In genomic region chr1:18956975-18957374, GRCm38 (mm10) we compare ENCODE assay signal across 28 mouse cellular contexts.
DNase-seq lines count a peak whose midpoint lies in the region; ATAC-seq lines count a peak whose summit lies in the region.
"Had no signal": no experiment of that assay in that cellular context is flagged by ENCODE, and none has a peak within 500 bp of the region (broad histone marks: within the 10 kb centered on the region; RNA-seq: fewer than 3 reads in every experiment).

No protein-coding gene starts in this region.

- intact Hi-C loops in left cerebral cortex, postnatal 10 days (cut with DNase I), result no loop called here

- ATAC-seq in forebrain, embryonic 11.5 days (replicated peaks; ENCODE audit: low FRiP score), result 0 out of 2 replicates have a peak, but pooled peaks have one; percentile 24
- no peak for ATAC-seq in forebrain, embryonic 13.5 days
- ATAC-seq in midbrain, embryonic 13.5 days, result peak; percentile 66
- ATAC-seq: intestine, postnatal 0 days; lung, postnatal 0 days; Patski had no signal

- H3K9ac ChIP-seq in forebrain, embryonic 11.5 days (ENCODE audit: low read length), result no peak overlapping the region
- H3K9ac ChIP-seq in forebrain, embryonic 13.5 days, result no peak overlapping the region
- H3K9ac ChIP-seq in midbrain, embryonic 13.5 days (replicated peaks), result no peak overlapping the region
- H3K9ac ChIP-seq: hindbrain, embryonic 13.5 days; kidney, embryonic 15.5 days; limb, embryonic 15.5 days; liver, embryonic 13.5 days had no signal

- H3K27ac ChIP-seq in forebrain, embryonic 11.5 days (ENCODE audit: low read depth, low read length), result no peak overlapping the region
- H3K27ac ChIP-seq in forebrain, embryonic 13.5 days, result no peak overlapping the region
- H3K27ac ChIP-seq in midbrain, embryonic 13.5 days, result no peak overlapping the region
- no peak overlapping the region for H3K27ac ChIP-seq in midbrain, embryonic 10.5 days (replicated peaks)
- no peak overlapping the region for H3K27ac ChIP-seq in embryonic facial prominence, embryonic 10.5 days (replicated peaks)
- H3K27ac ChIP-seq: hindbrain, embryonic 13.5 days; kidney, embryonic 15.5 days; layer of hippocampus, adult 2 months; limb, embryonic 10.5 days; limb, embryonic 15.5 days; liver, embryonic 13.5 days had no signal

- no peak for DNase-seq in forebrain, embryonic 11.5 days (ENCODE audit: low spot score)
- DNase-seq in midbrain, embryonic 10.5 days (ENCODE audit: low spot score), result no peak
- DNase-seq in embryonic facial prominence, embryonic 10.5 days (ENCODE audit: low spot score), result peak; percentile 21
- peak; percentile 74 for DNase-seq in retina, embryonic 14.5 days (ENCODE audit: low spot score)
- no peak for DNase-seq in layer of hippocampus, adult 18-20 months (ENCODE audit: low spot score in 2 of 2)
- DNase-seq in left cerebral cortex, postnatal 10 days (ENCODE audit: extremely low spot score in 1 of 2, low spot score in 2 of 2), result no peak
- DNase-seq: adrenal gland, postnatal 14 days; cerebellum, adult 11-12 months; cerebellum, adult 9-11 months; gastrocnemius, postnatal 10 days; heart, postnatal 4 days; kidney, postnatal 25 days; liver, embryonic 13.5 days; lung, adult 18-20 months; lung, postnatal 4 days had no signal

- no peak overlapping the region for H3K4me3 ChIP-seq in forebrain, embryonic 11.5 days (ENCODE audit: low read depth, low read length)
- H3K4me3 ChIP-seq in forebrain, embryonic 13.5 days, result no peak overlapping the region
- H3K4me3 ChIP-seq in midbrain, embryonic 13.5 days (replicated peaks), result no peak overlapping the region
- H3K4me3 ChIP-seq in midbrain, embryonic 10.5 days, result no peak overlapping the region
- H3K4me3 ChIP-seq in embryonic facial prominence, embryonic 10.5 days, result no peak overlapping the region
- H3K4me3 ChIP-seq: hindbrain, embryonic 13.5 days; kidney, embryonic 15.5 days; layer of hippocampus, adult 2 months; limb, embryonic 10.5 days; limb, embryonic 15.5 days; liver, embryonic 13.5 days; megakaryocyte, embryonic 14.5 days had no signal

- no peak overlapping the region for H3K4me2 ChIP-seq in forebrain, embryonic 11.5 days (ENCODE audit: low read depth, low read length, severe bottlenecking)
- no peak overlapping the region for H3K4me2 ChIP-seq in forebrain, embryonic 13.5 days
- H3K4me2 ChIP-seq in midbrain, embryonic 13.5 days (replicated peaks), result no peak overlapping the region
- H3K4me2 ChIP-seq: hindbrain, embryonic 13.5 days; kidney, embryonic 15.5 days; limb, embryonic 15.5 days; liver, embryonic 13.5 days had no signal

- WGBS in forebrain, embryonic 11.5 days, result 65% methylated on average over 6 of the region's 6 CpGs
- WGBS in forebrain, embryonic 13.5 days, result 56% methylated on average over 6 of the region's 6 CpGs
- WGBS in midbrain, embryonic 13.5 days, result 60% methylated on average over 6 of the region's 6 CpGs
- WGBS in midbrain, embryonic 10.5 days, result 71% methylated on average over 6 of the region's 6 CpGs
- 35% methylated on average over 6 of the region's 6 CpGs for WGBS in embryonic facial prominence, embryonic 10.5 days

- no peaks in the 10 kb centered on the region for H3K4me1 ChIP-seq in forebrain, embryonic 11.5 days (replicated peaks; ENCODE audit: control insufficient read depth, insufficient read depth, low read length)
- H3K4me1 ChIP-seq in forebrain, embryonic 13.5 days, result no peaks in the 10 kb centered on the region
- no peaks in the 10 kb centered on the region for H3K4me1 ChIP-seq in midbrain, embryonic 13.5 days (replicated peaks)
- H3K4me1 ChIP-seq in midbrain, embryonic 10.5 days, result no peaks in the 10 kb centered on the region
- H3K4me1 ChIP-seq in embryonic facial prominence, embryonic 10.5 days, result peaks cover 7% of the 10 kb centered on the region
- H3K4me1 ChIP-seq: hindbrain, embryonic 13.5 days; kidney, embryonic 15.5 days; limb, embryonic 10.5 days; limb, embryonic 15.5 days; liver, embryonic 13.5 days; megakaryocyte, embryonic 14.5 days had no signal

- no peaks in the 10 kb centered on the region for H3K36me3 ChIP-seq in forebrain, embryonic 11.5 days (ENCODE audit: control insufficient read depth, insufficient read depth, low read length)
- no peaks in the 10 kb centered on the region for H3K36me3 ChIP-seq in forebrain, embryonic 13.5 days (ENCODE audit: poor library complexity, severe bottlenecking)
- no peaks in the 10 kb centered on the region for H3K36me3 ChIP-seq in midbrain, embryonic 13.5 days
- no peaks in the 10 kb centered on the region for H3K36me3 ChIP-seq in midbrain, embryonic 10.5 days
- H3K36me3 ChIP-seq in embryonic facial prominence, embryonic 10.5 days (replicated peaks), result no peaks in the 10 kb centered on the region
- H3K36me3 ChIP-seq: G1E; hindbrain, embryonic 13.5 days; kidney, embryonic 15.5 days; limb, embryonic 10.5 days; limb, embryonic 15.5 days; liver, embryonic 13.5 days had no signal

- H3K27me3 ChIP-seq in forebrain, embryonic 11.5 days (ENCODE audit: control insufficient read depth, insufficient read depth, low read length), result no peaks in the 10 kb centered on the region
- H3K27me3 ChIP-seq in forebrain, embryonic 13.5 days, result no peaks in the 10 kb centered on the region
- H3K27me3 ChIP-seq in midbrain, embryonic 13.5 days, result no peaks in the 10 kb centered on the region
- no peaks in the 10 kb centered on the region for H3K27me3 ChIP-seq in midbrain, embryonic 10.5 days (ENCODE audit: low read depth, poor library complexity, severe bottlenecking)
- no peaks in the 10 kb centered on the region for H3K27me3 ChIP-seq in embryonic facial prominence, embryonic 10.5 days (replicated peaks; ENCODE audit: low read depth, poor library complexity, severe bottlenecking)
- H3K27me3 ChIP-seq: CH12.LX; hindbrain, embryonic 13.5 days; kidney, embryonic 15.5 days; limb, embryonic 15.5 days; liver, embryonic 13.5 days; megakaryocyte, embryonic 14.5 days had no signal

- no peaks in the 10 kb centered on the region for H3K9me3 ChIP-seq in forebrain, embryonic 11.5 days (ENCODE audit: control insufficient read depth, low read length)
- no peaks in the 10 kb centered on the region for H3K9me3 ChIP-seq in forebrain, embryonic 13.5 days (replicated peaks)
- no peaks in the 10 kb centered on the region for H3K9me3 ChIP-seq in midbrain, embryonic 13.5 days
- no peaks in the 10 kb centered on the region for H3K9me3 ChIP-seq in midbrain, embryonic 10.5 days (replicated peaks)
- no peaks in the 10 kb centered on the region for H3K9me3 ChIP-seq in embryonic facial prominence, embryonic 10.5 days
- H3K9me3 ChIP-seq: hindbrain, embryonic 13.5 days; kidney, embryonic 15.5 days; limb, embryonic 10.5 days; limb, embryonic 15.5 days; liver, embryonic 13.5 days; megakaryocyte, embryonic 14.5 days had no signal

Comparison
In these comparisons a context has a peak if more than half of its experiments do, and no peak if none do; other contexts are left out.
1. DNase-seq: peak in embryonic facial prominence, embryonic 10.5 days (single experiment) and retina, embryonic 14.5 days (single experiment); none in forebrain, embryonic 11.5 days (single experiment), midbrain, embryonic 10.5 days (single experiment), layer of hippocampus, adult 18-20 months (0 of 2) and left cerebral cortex, postnatal 10 days (0 of 2).